In the genomic region with DNA sequence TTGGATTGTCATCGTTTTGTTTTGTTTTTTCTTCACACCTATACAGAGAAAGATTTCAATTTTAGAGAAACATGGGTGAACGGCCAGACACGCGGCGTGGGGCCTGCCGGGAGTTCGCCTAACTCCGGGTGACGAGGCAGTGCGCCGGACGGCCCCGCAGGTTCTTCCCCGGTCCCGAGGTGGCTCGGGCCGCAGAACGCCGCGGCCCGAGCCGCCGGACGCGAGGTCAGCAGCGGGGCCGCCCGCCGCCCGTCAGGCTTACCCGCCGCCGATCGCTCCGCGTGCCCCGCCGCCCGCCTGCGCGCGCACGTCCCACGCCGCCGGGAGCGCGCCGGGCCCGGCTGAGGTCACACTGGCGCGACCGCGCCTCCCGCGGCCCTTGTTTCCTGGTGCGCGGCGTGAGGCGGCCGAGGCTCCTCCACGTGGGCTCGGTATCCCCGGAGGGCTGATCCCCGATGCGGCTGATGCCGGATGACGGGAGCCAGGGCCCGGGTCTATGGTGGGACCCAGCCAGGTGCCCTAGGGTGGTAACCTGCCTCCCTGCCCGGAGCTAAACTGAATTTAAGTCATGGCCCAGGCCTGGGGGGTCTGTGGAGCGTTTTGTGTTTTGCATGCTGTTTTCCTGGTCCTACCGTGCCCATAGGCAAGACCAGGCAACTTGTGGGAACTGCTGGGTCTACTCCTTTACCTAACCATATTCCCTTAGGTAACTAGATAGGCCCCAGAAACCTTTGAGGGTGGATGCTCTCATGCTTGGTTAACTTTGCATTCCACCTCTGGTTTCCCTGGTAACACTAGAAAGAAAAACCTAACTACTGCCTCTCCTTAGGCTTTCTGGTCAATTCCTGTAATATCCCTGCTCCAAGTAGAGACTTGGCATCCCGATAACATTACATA, we compare ENCODE assay signal across 7 mouse cellular contexts. TPM values are rescaled to one million over a fixed set of nuclear protein-coding genes. Genes with fewer than 3 reads are reported as not detected.
DNase-seq lines count a peak whose midpoint lies in the region; ATAC-seq lines count a peak whose summit lies in the region.

Gene Bcap29, minus strand, starts transcription at position 316 of the 897 bp plus-strand sequence.

- peak within 1 kb of the TSS; percentile 51 for H3K4me3 ChIP-seq in midbrain, embryonic 11.5 days (ENCODE audit: low read depth, low read length)

- no peaks in the 10 kb centered on the region for H3K36me3 ChIP-seq in midbrain, embryonic 11.5 days (ENCODE audit: control insufficient read depth, insufficient read depth, low read length)

- peak; percentile 84 for ATAC-seq in inflammation-experienced regulatory T-cells, adult 6 months
- peak; percentile 91 for ATAC-seq in midbrain, embryonic 11.5 days (ENCODE audit: low FRiP score)

- 2% methylated on average over 71 of the region's 73 CpGs for WGBS in midbrain, embryonic 11.5 days

- no peaks in the 10 kb centered on the region for H3K9me3 ChIP-seq in midbrain, embryonic 11.5 days (ENCODE audit: control insufficient read depth, low read length)

- intact Hi-C loops in left cerebral cortex, postnatal 4 days (cut with DNase I) = no loop called here

- no peak within 1 kb of the TSS for H3K27ac ChIP-seq in midbrain, embryonic 11.5 days (ENCODE audit: low read depth, low read length)

- H3K27me3 ChIP-seq in midbrain, embryonic 11.5 days (ENCODE audit: control insufficient read depth, insufficient read depth, low read length) = no peaks in the 10 kb centered on the region

- no peaks in the 10 kb centered on the region; the same call in 1 of the 2 replicates for H3K4me1 ChIP-seq in midbrain, embryonic 11.5 days (ENCODE audit: control insufficient read depth, insufficient read depth, low read length)

- peak within 1 kb of the TSS; percentile 76 for H3K9ac ChIP-seq in midbrain, embryonic 11.5 days (ENCODE audit: low read length)

- peak; percentile 72 to 85 for DNase-seq in adrenal gland, adult 18-20 months (ENCODE audit: low spot score in 2 of 2)
- DNase-seq in embryo, embryonic 10 days (ENCODE audit: low spot score) = peak; percentile 78
- DNase-seq in gastrocnemius, postnatal 10 days = peak; percentile 82
- DNase-seq in left cerebral cortex, postnatal 4 days = peak; percentile 79
- peak; percentile 98 for DNase-seq in midbrain, embryonic 11.5 days (ENCODE audit: low spot score, missing footprints)
- peak; percentile 49 for DNase-seq in skeletal muscle tissue, adult 2 months (ENCODE audit: low read depth, low spot score)

- H3K4me2 ChIP-seq in midbrain, embryonic 11.5 days = peak within 1 kb of the TSS; percentile 60

RNA-seq across cellular contexts. Expression of gene Bcap29, which starts in this region (rescaled TPM):
- total RNA-seq in adrenal gland, adult 18-20 months (2021) = 10 to 100 TPM; 19.0 to 20.2 TPM
- total RNA-seq in gastrocnemius, postnatal 10 days (2021) = 10 to 100 TPM; 22.0 to 23.9 TPM
- 10 to 100 TPM; 79.3 to 85.8 (median 82.8) TPM for polyA plus RNA-seq in inflammation-experienced regulatory T-cells, adult 6 months (2017; shearing (Covaris generic))
- 10 to 100 TPM; 17.4 to 18.9 TPM for total RNA-seq in left cerebral cortex, postnatal 4 days (2021)
- polyA plus RNA-seq in midbrain, embryonic 11.5 days (2014; fragmentation: Nextera tagmentation; extraction: Ambion mirVana) = 28.1 and 30.8 TPM in 2 replicates
